Mouse (Mus musculus) ovary, postnatal 14 days (tissue): ENCODE measurements around the gene Olfr635.
"Not testable (repeated sequence)": the region's sequence is repeated elsewhere in the genome, so short reads cannot be mapped to it uniquely, and the experiment has no call there.

ENCODE experiments used
- DNase-seq: peaks from one replicate; pipeline ENCODE4 v3.0.0; 2022; ENCODE audit warnings: low spot score

Olfr635 gene

GRCm38 (mm10) chr7:103970852-103971251 lies at the start of gene Olfr635:
Gene Olfr635 (plus strand): TSS chr7:103971152.
- no peak for DNase-seq

DNA sequence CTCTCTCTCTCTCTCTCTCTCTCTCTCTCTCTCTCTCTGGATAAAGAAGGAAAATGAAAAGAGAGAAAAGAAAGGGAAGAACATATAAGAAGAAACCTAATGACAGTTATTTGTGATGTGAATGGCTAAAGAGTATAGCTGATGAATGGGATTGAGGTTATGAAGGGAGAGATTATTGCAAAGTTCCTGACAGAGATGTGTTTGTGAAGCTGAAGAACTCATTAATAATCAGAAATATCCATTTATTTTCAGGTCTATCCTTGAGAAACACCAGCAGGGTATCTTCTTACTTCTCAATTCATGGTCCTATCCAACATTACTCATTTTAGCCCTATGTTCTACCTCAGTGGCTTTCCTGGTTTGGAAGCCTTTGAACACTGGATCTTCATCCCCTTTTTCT lies 42.4 kb upstream of the Olfr635 start, which contains the start of gene Olfr631:
Gene Olfr631 (plus strand): TSS at position 301 of the 400 bp plus-strand sequence.
- DNase-seq, result no peak

GRCm38 (mm10) chr7:103934264-103934663 lies 36.7 kb upstream of the Olfr635 start, which contains the start of gene Olfr632:
Gene Olfr632 (plus strand): TSS chr7:103934347.
- DNase-seq, result no peak

DNA sequence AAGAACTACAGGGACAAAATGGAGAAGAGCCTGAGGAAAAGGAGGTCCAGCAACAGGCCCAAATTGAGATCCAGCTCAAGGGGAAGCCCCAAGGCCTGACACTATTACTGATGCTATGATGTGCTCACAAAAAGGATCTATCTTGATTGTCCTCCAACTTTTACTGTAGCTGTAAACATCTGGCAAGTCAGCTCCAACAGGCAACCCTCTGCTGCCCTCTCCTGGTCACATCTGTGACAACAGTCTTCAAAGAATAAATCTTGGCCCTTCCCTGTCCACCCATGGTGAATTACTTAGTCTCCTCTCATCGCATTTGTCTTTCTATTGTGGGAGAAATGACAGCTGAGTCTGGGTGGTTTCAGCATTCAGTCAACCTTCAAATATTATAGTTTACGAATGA lies 28.2 kb upstream of the Olfr635 start:
- peak; percentile 17 for DNase-seq

DNA sequence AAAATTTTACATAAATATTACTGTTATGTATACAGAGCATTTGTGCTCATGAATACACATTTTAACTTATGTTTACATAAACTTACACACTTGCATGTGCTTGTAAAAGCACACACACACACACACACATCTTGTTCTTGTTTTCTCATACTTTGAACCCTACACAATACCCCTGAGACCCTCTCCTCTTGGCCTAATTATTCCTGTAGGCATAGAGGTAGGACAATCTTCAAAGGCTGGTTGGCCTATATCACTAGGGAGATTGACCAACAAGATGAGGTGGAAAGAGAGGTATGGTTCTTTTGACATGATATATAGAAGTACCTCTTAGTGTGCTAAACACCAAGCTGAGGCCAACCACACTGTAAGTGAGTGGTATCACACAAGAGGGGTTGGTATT lies 26.8 kb upstream of the Olfr635 start, which contains the start of gene Olfr633:
Gene Olfr633 (plus strand): TSS at position 301 of the 400 bp plus-strand sequence.
- DNase-seq, result no peak

DNA sequence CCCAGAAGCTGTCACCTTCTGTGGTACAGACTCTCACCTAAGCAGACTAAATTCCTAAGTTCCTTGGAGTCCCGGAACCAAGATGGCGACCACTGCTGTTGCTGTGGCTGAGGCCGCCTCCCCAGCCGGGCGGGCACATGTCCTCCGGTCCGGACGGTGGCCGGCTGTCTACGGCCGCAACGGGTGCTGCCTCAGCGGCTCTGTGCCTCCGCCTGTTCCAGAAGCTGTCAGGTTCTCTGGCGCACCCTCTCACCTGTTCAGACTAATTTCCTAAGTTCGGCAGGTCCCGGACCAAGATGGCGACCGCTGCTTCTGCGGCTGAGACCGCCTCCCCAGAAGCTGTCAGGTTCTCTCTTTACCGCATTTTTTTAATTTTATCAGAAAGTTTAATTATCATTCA lies 4.1 kb upstream of the Olfr635 start:
- DNase-seq, result not testable (repeated sequence)

- no peak for DNase-seq
Measured at GRCm38 (mm10) chr7:103971782-103972181, 830 bp downstream of the Olfr635 start.

GRCm38 (mm10) chr7:103998446-103998845 lies 27.5 kb downstream of the Olfr635 start, which contains the start of gene Olfr638:
Gene Olfr638 (plus strand): TSS chr7:103998746.
- DNase-seq, result no peak

GRCm38 (mm10) chr7:103999124-103999523 lies 28.2 kb downstream of the Olfr635 start:
- DNase-seq, result no peak

DNA sequence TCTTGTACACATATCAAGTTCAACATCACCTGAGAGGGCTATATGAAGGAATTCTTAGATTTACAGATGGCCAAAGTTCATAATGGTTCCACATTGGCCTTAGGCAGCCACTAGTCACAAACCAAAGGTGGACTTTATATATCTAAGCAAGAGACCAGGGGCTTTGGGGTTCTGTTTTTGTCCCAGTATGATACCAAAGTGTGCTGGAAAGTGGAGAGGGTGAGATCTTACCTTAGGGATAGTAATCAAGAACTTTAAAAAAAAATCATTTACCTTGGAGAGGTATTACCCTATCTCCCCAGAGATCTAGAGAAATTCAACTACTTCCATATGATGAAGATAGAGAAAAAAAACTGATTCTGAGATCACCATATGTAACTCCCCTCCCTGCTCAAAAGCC lies 46.3 kb downstream of the Olfr635 start, which contains the start of gene Olfr639:
Gene Olfr639 (minus strand): TSS at position 101 of the 400 bp plus-strand sequence.
- DNase-seq, result no peak

GRCm38 (mm10) chr7:104018953-104019352 lies 48.0 kb downstream of the Olfr635 start:
- no peak for DNase-seq

- no peak for DNase-seq
Measured at GRCm38 (mm10) chr7:104021651-104022050, 50.7 kb downstream of the Olfr635 start.

DNA sequence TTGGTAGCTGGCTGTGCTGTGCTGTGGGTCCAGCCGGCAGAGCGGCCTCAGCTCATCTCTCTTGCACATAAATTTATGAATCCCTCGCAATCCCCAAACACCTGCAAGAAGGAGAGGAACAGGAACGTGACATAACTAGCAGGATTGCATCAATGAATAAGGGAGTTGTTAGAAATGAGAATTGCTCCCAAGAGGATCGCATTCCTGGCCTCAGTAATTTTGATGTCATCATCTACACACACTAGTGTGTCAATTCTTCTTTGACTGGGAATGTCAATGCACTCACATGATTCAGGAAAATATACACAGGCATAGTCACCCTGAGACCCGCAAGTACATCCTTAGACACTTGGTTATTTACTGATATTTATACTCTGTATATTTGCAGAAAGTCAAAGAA lies 54.5 kb downstream of the Olfr635 start, which contains the start of gene Olfr640:
Gene Olfr640 (minus strand): TSS at position 101 of the 400 bp plus-strand sequence.
- DNase-seq, result no peak

DNA sequence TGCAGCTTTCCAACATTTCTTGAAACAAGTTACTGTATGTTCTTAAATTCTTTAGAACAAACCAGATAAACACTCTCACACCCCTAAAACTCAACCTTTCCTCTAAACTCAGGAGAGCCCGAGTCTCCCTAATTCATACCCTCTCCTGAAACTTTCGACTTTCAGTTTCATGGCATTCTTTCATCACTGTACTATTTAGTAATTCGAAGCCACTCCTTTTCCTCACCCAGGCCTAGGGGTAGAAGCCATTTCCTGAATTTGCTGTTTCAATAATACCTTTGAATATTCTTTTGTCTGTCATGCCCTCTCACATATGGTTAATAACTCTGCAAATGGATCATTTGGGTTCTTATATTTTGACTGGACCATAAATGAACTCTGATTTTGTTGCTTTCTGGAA lies 56.0 kb downstream of the Olfr635 start:
- no peak for DNase-seq

- DNase-seq, result no peak
Measured at GRCm38 (mm10) chr7:104035145-104035544, 64.2 kb downstream of the Olfr635 start, which contains the start of gene Olfr641. Gene Olfr641 (plus strand): TSS chr7:104035445.
